Mouse (Mus musculus) forebrain, postnatal 0 days (tissue): ENCODE results near the gene Ryr2. TPM values are rescaled to one million over a fixed set of nuclear protein-coding genes. Genes with fewer than 3 reads are reported as not detected.

Source experiments
- ATAC-seq: fragments of 200-750 bp; cut with Nextera tagmentation; 2 replicates; pipeline ENCODE4 v1.8.0; 2017; ENCODE audit warnings: mild to moderate bottlenecking, moderate library complexity
- DNase-seq: peaks from one replicate; pipeline ENCODE4 v3.0.0-alpha.2; 2015
- H3K27ac ChIP-seq: fragments of 300-500 bp; sonication (generic); 2 replicates; pipeline ENCODE4 v1.5.1; 2014; ENCODE audit warnings: low read depth, mild to moderate bottlenecking, antibody characterized with exemption, low read length, moderate library complexity, mixed read lengths
- H3K27me3 ChIP-seq: fragments of 300-500 bp; sonication (generic); 2 replicates; pipeline ENCODE4 v1.6.1; 2014; ENCODE audit warnings: mild to moderate bottlenecking, low read length, mixed read lengths; ENCODE audit not compliant: insufficient read depth
- H3K36me3 ChIP-seq: fragments of 300-500 bp; sonication (generic); 2 replicates; pipeline ENCODE4 v1.6.1; 2014; ENCODE audit warnings: mild to moderate bottlenecking, moderate library complexity; ENCODE audit not compliant: insufficient read depth
- H3K4me1 ChIP-seq: fragments of 300-500 bp; sonication (generic); 2 replicates; pipeline ENCODE4 v1.6.1; 2014; ENCODE audit warnings: antibody characterized with exemption; ENCODE audit not compliant: insufficient read depth
- H3K4me2 ChIP-seq: fragments of 300-500 bp; sonication (generic); 2 replicates; pipeline ENCODE4 v1.6.1; 2014; ENCODE audit warnings: low read depth, mild to moderate bottlenecking, moderate library complexity
- H3K4me3 ChIP-seq: fragments of 300-500 bp; sonication (generic); 2 replicates; pipeline ENCODE4 v1.5.1; 2014; ENCODE audit warnings: low read depth, low read length, mixed read lengths
- H3K9ac ChIP-seq: fragments of 300-500 bp; sonication (generic); 2 replicates; pipeline ENCODE4 v1.6.1; 2014; ENCODE audit warnings: mild to moderate bottlenecking
- H3K9me3 ChIP-seq: fragments of 300-500 bp; sonication (generic); 2 replicates; pipeline ENCODE4 v1.6.1; 2016; ENCODE audit warnings: low read length
- CTCF ChIP-seq: sonication (generic); IDR thresholded peaks from 2 replicates; pipeline ENCODE4 v1.5.1; 2016; ENCODE audit warnings: antibody characterized with exemption, control low read depth, low read depth
- WGBS: fragments of 180-500 bp; shearing (Covaris S2); extraction: QIAGEN DNeasy Blood & Tissue Kit; methylation state at CpG from one replicate; pipeline ENCODE4 v1.1.7; 2014; 5-methylcytosine and 5-hydroxymethylcytosine counted together
- polyA plus RNA-seq: library from polyadenylated mRNA; unstranded; fragments of >200 nt; fragmentation: Nextera tagmentation; extraction: Ambion mirVana; gene quantifications from 2 replicates; pipeline ENCODE4 v1.2.1, GENCODE M21; 2015
- total RNA-seq: library from RNA; depleted of rRNA; stranded (reverse); fragments of >200 nt; gene quantifications from 2 replicates; pipeline ENCODE4 v1.2.3, GENCODE M21; 2014; rRNA removed

Gene Ryr2
- total and polyA plus RNA-seq, 2 experiments from 2014 or later: 2.1 to 22.8 TPM

DNA sequence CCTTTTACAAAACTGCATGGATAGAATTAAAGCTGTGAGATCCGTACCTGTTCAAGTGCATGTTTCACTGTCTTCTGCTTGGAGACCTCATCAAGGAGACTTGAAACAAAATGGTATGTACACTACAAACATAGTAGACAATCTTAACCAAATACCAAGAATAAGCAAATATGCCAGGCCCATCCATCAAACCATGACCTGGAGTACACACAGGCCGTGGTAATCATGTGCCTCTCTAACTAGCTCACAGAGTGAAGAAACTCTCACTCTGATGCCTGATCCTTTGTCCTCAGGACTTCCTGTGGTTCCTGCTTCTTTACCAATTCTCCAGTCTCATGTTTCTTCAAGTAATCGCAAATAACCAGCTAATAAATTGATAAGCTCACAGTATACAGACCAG, 570.9 kb downstream of the Ryr2 start:
- H3K27me3 ChIP-seq: no peaks in the 10 kb centered on the region
- no peak for TF ChIP-seq CTCF
- no peaks in the 10 kb centered on the region for H3K4me1 ChIP-seq
- no peak overlapping the region for H3K4me3 ChIP-seq
- H3K9ac ChIP-seq: no peak overlapping the region
- H3K36me3 ChIP-seq: no peaks in the 10 kb centered on the region
- H3K9me3 ChIP-seq: no peaks in the 10 kb centered on the region
- no peak overlapping the region for H3K4me2 ChIP-seq
- ATAC-seq: no peak
- WGBS: 78% methylated on average over 3 of the region's 3 CpGs
- DNase-seq: no peak
- no peak overlapping the region for H3K27ac ChIP-seq

DNA sequence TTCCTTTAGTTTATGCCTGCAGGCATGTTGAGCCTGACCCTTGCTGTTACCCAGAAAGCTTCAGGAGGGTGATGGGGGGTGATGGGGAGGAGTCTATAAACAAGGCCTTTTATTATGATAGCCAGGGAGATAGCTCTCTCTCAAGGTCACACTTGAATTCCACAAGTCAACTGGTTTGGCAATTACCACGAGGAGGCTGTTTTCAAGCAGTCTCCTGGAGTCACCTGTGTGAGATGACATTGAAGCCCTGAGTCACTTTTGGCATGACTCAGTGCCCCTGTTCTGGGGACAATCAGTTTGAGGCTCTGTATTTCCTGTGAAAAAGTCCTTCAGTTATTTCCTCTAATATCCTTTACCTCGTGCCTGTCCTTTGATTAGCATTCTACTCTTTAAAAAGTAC, 573.5 kb downstream of the Ryr2 start:
- DNase-seq (no peak), ATAC-seq (no peak)
- Histone ChIP-seq H3K4me3 (no peak overlapping the region), H3K36me3 (no peaks in the 10 kb centered on the region), H3K4me2 (no peak overlapping the region), H3K9ac (no peak overlapping the region), H3K9me3 (no peaks in the 10 kb centered on the region), H3K27me3 (no peaks in the 10 kb centered on the region), H3K4me1 (no peaks in the 10 kb centered on the region), H3K27ac (no peak overlapping the region)
- WGBS: 49% methylated on average over 2 of the region's 2 CpGs
- no peak for TF ChIP-seq CTCF

DNA sequence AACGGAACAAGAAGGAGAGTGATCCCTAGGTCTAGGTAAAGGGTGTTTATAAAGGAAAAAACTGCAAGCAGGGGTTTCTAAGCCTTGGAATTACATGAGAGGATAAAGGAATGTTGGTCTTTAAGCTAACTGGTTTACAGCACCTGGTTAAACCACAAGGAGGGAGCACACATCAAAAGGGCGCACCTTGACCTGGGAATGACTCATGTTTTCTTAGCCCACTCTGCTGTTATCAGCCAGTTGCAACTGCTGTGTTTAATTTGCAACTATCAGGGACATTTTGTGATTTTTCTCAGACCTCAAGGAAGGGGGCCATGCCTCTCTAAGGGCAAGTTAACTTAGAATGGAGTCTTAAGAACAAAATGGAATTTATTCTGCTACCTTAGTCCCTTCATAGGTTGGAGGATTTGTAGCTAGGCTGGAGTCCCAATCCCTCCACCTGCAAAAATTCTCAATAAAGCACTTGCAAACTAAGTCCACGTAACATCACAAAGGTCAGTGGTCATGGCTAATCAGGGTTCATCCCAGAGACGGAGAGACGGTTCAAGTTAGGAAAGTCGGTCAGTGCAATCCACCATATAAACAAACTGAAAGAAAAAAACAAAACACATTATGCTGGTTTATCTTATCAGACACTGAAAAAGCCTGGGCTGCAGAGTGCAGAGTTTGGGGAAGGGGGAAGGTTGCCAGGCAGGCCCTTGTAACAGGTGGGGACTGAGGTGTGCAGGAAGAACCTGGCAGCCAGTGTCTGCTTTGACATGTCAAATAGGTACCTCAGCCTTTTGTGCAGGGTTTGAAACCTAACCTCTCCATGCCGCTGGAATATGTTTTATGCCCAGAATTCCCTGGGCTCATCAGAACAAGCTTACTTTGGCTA, 574.5 kb downstream of the Ryr2 start:
- Histone ChIP-seq H3K27ac (no peak overlapping the region), H3K27me3 (no peaks in the 10 kb centered on the region), H3K4me1 (no peaks in the 10 kb centered on the region), H3K4me2 (no peak overlapping the region), H3K9ac (no peak overlapping the region), H3K4me3 (no peak overlapping the region), H3K9me3 (no peaks in the 10 kb centered on the region), H3K36me3 (no peaks in the 10 kb centered on the region)
- 95% methylated on average over 7 of the region's 7 CpGs for WGBS
- no peak for TF ChIP-seq CTCF
- DNase-seq (no peak), ATAC-seq (no peak)

DNA sequence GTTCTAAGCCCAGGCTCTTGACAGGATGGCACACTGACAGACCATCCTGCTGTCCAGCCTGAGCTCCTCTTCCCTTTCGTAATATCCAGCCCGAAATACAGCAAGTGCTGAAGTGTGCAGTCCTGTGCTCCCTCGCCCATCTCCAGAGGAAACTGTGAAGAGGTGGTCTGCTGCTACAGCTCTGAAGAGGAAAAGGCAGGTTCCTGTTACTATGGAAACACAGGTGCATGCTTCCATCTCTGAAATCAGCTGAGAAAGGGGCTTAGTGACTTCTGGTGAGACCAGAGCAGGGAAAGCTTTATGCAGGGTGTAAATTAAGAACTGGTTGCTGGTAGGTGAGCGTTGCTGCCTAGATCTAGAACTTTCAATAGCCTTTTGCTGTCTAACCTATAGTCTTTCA, 583.1 kb downstream of the Ryr2 start:
- TF ChIP-seq CTCF: no peak
- Histone ChIP-seq H3K4me2 (no peak overlapping the region), H3K9me3 (no peaks in the 10 kb centered on the region), H3K4me3 (no peak overlapping the region), H3K9ac (no peak overlapping the region), H3K36me3 (no peaks in the 10 kb centered on the region), H3K27me3 (no peaks in the 10 kb centered on the region), H3K4me1 (no peaks in the 10 kb centered on the region), H3K27ac (no peak overlapping the region)
- ATAC-seq (peak; percentile 60), DNase-seq (peak; percentile 21)
- WGBS: 91% methylated on average over 4 of the region's 4 CpGs

DNA sequence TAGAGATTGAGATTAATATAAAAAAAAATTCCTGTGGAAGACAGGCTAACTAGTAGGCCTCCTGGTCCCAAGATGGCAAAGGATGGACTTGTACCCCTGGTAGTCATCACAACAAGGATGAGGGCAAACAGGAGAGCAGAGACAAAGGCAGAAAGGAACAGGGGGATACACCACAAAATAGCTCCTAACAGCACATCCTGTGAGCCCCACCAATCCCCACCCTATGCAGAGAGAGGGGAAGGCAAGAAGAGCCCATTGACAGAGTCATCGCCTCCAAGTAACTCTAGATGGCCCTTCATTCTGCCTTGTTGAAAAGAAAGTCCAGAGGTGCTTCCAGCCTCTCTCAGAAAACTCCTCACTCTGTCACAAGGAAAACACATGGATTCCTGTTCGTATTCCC, 586.0 kb downstream of the Ryr2 start:
- Histone ChIP-seq H3K4me1 (no peaks in the 10 kb centered on the region), H3K9me3 (no peaks in the 10 kb centered on the region), H3K36me3 (no peaks in the 10 kb centered on the region), H3K27ac (no peak overlapping the region), H3K9ac (no peak overlapping the region), H3K27me3 (no peaks in the 10 kb centered on the region), H3K4me2 (no peak overlapping the region), H3K4me3 (no peak overlapping the region)
- ATAC-seq (no peak), DNase-seq (no peak)
- TF ChIP-seq CTCF: no peak
- WGBS: 80% methylated on average over 2 of the region's 2 CpGs

DNA sequence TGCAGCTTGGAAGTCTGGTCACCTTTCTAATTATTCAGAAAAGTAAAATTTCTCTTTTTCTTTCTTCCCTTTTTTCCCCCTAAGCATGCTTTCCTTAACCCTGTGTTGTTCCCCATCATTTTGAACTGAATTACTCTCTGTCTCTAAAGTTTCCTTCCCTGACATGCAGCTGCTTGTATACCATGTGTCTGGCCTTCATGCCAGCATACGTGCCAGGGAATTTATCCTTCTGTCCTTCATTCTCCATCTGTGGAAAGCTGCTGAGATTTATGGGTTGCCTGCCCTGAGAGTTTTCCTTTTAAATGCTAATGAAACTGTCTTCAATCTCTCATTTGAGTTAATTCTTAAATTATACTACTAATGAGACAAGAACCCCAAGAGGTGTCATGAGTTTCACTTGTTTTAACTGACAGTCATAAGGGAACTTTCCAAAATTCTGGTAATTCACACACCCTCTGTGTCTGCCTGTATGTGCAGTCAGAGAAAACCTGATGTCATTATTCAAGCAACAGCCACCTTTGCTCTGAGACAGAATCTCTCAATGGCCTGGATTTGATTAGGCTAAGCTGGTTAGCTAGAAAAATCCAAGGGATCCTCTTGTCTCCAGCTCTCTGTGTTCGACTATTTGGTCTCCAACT, 595.1 kb downstream of the Ryr2 start:
- 52% methylated on average over 2 of the region's 2 CpGs for WGBS
- Histone ChIP-seq H3K9me3 (no peaks in the 10 kb centered on the region), H3K27me3 (no peaks in the 10 kb centered on the region), H3K36me3 (no peaks in the 10 kb centered on the region), H3K4me1 (no peaks in the 10 kb centered on the region), H3K4me3 (no peak overlapping the region), H3K9ac (no peak overlapping the region), H3K27ac (no peak overlapping the region), H3K4me2 (no peak overlapping the region)
- TF ChIP-seq CTCF: no peak
- ATAC-seq (peak; percentile 51), DNase-seq (peak; percentile 16)

Other genes with a start within 250 kb of the Ryr2 start
- gene Mtr, start 151.2 kb upstream of the Ryr2 start, total RNA-seq: 5.2 and 8.3 TPM in 2 replicates
- gene Mtr, start 151.2 kb upstream of the Ryr2 start, polyA plus RNA-seq: 1.8 and 1.9 TPM in 2 replicates
- 3.9 and 5.9 TPM in 2 replicates for gene Actn2, start 233.8 kb upstream of the Ryr2 start, total RNA-seq
- 6.0 TPM in 2 replicates for gene Actn2, start 233.8 kb upstream of the Ryr2 start, polyA plus RNA-seq